Mouse (Mus musculus) thymus, postnatal 4 days (tissue): ENCODE measurements around the gene Olfr1370.
"Not testable (repeated sequence)": the region's sequence is repeated elsewhere in the genome, so short reads cannot be mapped to it uniquely, and the experiment has no call there.

Source experiments
- DNase-seq: peaks from one replicate; pipeline ENCODE4 v3.0.0; 2021

Olfr1370 gene

DNA sequence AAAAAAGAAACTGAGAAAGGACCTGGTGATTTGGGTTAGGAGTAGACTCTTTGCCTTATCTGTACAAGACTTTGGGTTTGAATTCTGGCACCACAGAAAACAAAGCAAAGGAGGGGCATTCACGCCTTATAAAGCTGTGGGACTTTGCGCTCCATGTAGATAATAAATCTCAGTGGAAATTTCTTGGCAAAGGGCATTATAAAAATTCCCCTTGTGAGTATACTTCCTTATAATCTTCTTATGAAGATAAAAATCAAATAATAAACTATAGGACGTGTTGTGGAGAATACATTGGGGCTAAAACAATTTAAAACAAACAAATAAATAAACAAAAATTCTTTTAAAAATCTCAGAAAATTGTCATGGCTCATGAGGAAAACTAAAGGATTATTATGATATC is at the start of gene Olfr1370:
Gene Olfr1370, minus strand, starts transcription at position 101 of the 400 bp plus-strand sequence.
- no peak for DNase-seq

DNA sequence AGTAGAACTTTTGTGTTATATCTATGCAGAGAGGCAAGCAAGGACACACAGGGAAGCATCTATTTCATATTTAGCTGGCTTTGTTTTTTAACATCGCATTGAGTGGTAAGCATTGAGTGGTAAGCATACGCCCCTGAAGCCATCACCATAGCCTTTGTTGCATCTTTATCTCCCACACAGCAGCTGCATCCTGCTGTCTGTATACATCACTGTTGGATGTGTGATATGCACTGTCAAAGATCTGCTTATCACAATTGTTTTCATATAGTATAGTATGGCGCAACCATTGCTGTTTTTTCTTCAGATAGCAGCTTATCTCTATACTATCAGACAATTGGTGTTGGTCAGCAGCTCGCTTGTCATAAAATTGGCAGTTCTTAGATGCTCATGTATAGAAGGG is 39.4 kb upstream of the Olfr1370 start:
- DNase-seq: no peak

DNA sequence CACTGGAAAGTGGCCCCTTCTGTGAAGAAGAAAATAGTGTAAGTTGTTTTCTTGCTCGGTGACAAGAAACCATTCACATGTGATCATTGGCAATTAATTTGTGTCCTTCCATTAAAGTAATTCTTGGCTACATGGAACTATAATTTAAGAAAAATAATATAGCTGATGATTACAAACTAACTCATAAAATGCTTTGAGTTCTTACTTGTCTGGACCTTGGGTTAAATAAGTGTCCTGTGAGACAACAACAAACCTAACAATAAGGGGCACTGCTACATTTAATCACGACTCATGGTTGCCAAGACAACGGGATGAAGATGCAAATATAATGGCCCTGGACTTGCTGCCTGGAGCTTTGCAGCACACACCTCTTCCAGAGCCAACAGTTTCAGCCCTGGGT is 36.4 kb upstream of the Olfr1370 start, which contains the start of gene Olfr1369-ps1:
Gene Olfr1369-ps1, plus strand, starts transcription at position 301 of the 400 bp plus-strand sequence.
- not testable (repeated sequence) for DNase-seq

DNA sequence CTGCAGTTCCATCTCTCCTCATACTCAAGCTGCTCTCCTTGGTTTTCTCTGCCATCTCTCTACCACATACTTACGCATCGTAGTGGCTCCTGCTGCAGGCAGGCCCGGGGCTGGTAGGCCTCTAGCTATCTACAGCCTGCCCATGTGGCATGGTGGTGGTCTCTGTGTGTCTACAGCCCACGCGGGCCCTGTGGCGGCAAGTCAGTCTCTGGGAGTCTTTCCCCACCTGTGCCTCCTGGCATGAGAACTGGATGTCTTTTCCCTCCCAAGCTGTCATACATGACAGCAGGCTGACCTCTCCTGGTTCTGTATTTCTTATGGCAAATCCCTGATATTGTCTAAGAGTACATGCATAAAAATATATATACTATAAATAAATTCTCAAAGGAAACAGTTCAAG is 35.7 kb upstream of the Olfr1370 start:
- no peak for DNase-seq

DNA sequence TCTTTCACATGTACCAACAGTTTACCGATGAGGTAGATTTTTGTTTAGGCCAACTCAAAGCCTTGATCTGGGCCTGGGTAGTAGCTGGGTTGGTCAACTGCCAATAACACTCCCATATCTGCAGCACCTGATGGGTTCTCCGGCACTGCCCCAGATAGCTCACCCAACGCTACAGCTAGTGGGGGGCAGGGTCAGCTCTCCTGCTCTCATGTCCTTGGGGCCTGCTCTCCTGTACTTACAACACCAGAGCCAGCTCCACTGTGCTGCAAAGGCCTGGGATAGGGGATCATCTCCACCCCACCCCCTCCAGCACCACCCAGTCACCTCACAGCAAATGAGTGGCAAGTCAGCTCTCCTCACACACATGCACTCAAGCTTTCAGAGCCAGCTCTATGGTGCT is 35.0 kb upstream of the Olfr1370 start:
- DNase-seq: no peak

DNA sequence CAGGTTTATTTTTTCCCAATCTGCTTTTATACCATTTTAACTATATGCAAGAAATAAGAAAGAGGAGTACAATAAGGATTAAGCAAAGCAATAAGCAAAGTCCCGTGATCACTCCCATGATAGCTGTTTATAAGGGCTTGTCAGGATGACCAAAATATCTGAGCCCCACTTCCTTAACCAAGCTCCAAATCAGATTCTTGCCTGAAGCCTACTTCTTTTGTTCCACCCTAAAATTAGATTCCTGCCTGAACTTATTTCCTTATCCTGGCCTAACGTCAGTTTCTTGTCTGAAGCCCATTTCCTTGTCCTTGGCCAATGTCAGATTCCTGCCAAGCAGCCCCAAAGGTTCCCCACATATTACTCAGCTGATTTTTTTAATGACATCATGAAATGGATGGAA is 7.9 kb upstream of the Olfr1370 start:
- no peak for DNase-seq

DNA sequence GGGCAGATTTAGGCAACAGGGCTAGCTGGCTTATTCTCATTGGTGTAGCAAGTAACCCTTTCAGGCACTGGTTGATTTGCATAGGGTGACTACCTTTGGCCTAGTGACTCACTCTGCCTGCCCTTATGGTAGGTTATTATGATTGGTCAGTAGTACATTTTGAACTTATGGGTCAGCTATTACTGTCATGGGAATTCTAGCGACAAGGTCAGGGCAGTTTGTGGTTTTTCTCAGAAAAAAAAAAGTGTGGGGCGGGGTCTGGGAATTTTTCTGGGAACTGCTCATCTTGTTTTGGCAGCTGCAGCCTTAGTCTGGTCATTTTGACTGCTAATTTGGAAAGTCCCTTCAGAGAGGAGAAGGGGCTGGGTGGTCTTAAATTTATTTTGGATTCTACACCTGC is 8.7 kb downstream of the Olfr1370 start:
- no peak for DNase-seq

DNA sequence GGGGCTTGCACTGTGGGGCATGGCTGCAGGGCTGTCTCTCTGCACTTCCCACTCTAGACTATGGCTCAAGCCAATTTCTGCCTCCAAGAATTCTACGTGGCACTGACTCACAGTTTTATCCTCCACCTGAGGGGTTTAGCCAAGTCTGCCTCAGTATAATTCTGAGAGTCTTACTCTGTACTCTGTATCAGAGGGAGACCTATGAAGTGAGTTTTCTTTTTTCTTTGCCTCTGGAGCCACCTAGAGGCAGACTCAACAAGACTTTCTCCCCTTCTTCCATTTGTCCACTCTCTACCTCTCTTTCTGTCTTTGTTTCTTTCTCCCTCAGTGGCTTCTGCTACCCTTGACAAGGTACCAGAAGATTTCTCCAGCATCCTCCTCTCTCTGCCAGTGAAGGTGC is 24.6 kb downstream of the Olfr1370 start:
- no peak for DNase-seq

DNA sequence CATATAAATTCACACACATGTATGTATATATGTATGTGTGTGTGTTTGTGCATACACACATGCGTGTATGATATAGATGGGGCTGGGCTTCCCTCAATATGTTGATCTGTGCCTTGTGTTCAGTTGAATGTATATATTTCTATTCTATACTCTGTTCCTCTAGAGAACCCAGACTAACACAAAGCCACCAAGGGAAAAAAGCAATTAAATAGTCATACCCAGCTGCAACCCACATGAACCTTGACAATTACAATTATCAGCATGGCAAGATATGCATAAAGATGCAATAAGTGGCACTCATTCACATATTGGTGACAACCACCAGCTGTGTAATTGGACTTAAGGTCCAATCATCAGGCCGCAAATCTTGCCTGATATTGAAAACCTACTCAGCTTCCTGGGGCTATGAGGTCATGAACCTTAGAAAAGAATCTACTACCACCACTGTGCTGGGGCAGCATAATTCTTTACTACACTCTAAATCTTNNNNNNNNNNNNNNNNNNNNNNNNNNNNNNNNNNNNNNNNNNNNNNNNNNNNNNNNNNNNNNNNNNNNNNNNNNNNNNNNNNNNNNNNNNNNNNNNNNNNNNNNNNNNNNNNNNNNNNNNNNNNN is 34.1 kb downstream of the Olfr1370 start:
- DNase-seq: no peak

DNA sequence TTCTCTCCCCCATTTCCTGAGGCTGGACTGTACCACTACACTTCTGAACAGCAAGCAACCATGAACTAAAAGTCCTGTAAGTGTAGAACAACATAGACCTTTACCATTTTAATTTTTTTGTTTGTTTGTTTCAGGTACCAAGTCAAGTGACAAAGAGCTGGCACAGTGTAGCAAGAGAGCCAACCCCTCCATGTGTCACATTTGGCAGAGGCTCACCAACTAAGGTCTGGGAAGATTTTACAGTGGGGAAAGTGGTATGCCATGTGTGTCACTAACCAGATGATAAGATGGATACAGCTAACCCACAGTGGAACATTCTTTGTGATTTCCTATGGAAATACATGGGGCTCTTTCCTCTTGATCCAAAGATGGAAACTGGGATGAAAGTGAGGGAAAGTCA is 38.8 kb downstream of the Olfr1370 start:
- DNase-seq: no peak

DNA sequence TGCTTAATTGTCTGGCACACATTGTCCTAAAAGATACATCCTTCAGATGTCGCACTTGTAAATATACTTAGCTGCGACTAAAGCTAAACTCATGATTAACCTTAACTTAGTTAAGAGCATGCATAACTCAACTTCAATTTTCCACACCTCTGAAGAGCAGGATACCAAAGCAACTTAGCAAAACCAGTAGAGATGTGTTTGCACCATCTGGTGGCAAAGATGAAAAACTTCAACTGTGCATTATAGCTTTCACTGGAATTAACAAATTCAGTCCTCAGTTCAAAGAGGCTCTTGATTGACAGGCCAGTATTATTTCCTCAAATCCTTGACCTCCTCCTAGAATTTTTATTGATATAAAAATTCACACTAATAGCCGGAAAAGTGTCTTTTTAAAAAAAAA is 39.7 kb downstream of the Olfr1370 start:
- DNase-seq: no peak

DNA sequence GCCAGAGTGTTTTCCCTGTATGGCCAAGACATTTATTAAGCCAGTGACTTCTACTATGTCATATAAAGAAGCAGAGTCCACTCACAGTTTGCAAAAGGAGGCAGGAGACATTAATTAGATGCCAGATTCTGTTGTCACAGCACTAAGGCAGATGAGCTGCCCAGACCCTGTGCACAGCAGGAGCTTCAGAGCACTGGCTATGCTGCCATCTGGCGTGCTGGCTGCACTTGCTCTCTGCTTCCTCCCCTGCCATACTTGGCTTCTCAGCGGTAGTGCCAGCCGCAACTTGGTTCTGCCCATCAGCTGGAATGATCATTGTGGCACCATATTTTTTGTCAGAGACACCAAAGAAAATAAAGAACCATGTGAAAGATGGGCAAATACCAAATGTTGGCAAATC is 41.6 kb downstream of the Olfr1370 start:
- no peak for DNase-seq

DNA sequence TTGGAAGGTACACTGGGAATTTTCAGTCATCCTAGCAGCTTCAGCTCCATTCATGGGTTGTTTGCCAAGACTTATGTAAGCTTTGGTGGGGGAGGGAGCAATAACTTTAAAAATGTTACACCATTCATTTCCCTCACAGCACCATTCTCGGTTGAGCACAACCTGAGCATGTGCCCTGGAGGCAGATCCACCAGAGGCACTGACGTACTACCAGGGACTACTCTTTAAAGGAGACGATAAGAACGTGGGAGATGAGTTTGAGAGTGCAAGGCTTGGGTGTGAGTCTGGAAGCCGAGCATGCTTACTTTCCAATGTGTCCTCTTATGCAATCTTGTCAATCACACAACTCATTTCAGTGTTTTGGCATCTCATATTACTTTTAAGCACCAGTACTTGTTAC is 49.9 kb downstream of the Olfr1370 start:
- no peak for DNase-seq
